Mouse (Mus musculus) heart, embryonic 12.5 days (tissue): ENCODE measurements around the gene Nup62. TPM values are rescaled to one million over a fixed set of nuclear protein-coding genes. Genes with fewer than 3 reads are reported as not detected.

Experiments used
- ATAC-seq: fragments of 200-750 bp; cut with Nextera tagmentation; 2 replicates; pipeline ENCODE4 v1.8.0; 2017; ENCODE audit warnings: moderate TSS enrichment, moderate library complexity; ENCODE audit not compliant: insufficient number of reproducible peaks, low FRiP score
- H3K27ac ChIP-seq: fragments of 300-500 bp; sonication (generic); 2 replicates; pipeline ENCODE4 v1.5.1; 2016; ENCODE audit warnings: mild to moderate bottlenecking, moderate library complexity; ENCODE audit not compliant: poor library complexity, severe bottlenecking
- H3K27me3 ChIP-seq: fragments of 300-500 bp; sonication (generic); replicated peaks from 2 replicates; pipeline ENCODE4 v1.6.1; 2016; ENCODE audit warnings: mild to moderate bottlenecking, moderate library complexity
- H3K36me3 ChIP-seq: fragments of 300-500 bp; sonication (generic); 2 replicates; pipeline ENCODE4 v1.6.1; 2016; ENCODE audit warnings: mild to moderate bottlenecking, moderate library complexity
- H3K4me1 ChIP-seq: fragments of 300-500 bp; sonication (generic); replicated peaks from 2 replicates; pipeline ENCODE4 v1.6.1; 2016; ENCODE audit warnings: mild to moderate bottlenecking
- H3K4me2 ChIP-seq: fragments of 300-500 bp; sonication (generic); 2 replicates; pipeline ENCODE4 v1.6.1; 2016; ENCODE audit warnings: mild to moderate bottlenecking, moderate library complexity
- H3K4me3 ChIP-seq: fragments of 300-500 bp; sonication (generic); 2 replicates; pipeline ENCODE4 v1.5.1; 2016; ENCODE audit warnings: mild to moderate bottlenecking
- H3K9ac ChIP-seq: fragments of 300-500 bp; sonication (generic); 2 replicates; pipeline ENCODE4 v1.6.1; 2016; ENCODE audit warnings: mild to moderate bottlenecking, moderate library complexity
- H3K9me3 ChIP-seq: fragments of 300-500 bp; sonication (generic); replicated peaks from 2 replicates; pipeline ENCODE4 v1.6.1; 2016; ENCODE audit warnings: mild to moderate bottlenecking, moderate library complexity
- WGBS: fragments of 180-500 bp; shearing (Covaris S2); methylation state at CpG from one replicate; pipeline ENCODE4 v1.1.7; 2016; 5-methylcytosine and 5-hydroxymethylcytosine counted together
- polyA plus RNA-seq: library from polyadenylated mRNA; unstranded; fragments of >200 nt; fragmentation: Nextera tagmentation; extraction: Ambion mirVana; gene quantifications from 2 replicates; pipeline ENCODE4 v1.2.1, GENCODE M21; 2016

Gene Nup62
- polyA plus RNA-seq, 1 experiment from 2014 or later = 90.9 TPM

DNA sequence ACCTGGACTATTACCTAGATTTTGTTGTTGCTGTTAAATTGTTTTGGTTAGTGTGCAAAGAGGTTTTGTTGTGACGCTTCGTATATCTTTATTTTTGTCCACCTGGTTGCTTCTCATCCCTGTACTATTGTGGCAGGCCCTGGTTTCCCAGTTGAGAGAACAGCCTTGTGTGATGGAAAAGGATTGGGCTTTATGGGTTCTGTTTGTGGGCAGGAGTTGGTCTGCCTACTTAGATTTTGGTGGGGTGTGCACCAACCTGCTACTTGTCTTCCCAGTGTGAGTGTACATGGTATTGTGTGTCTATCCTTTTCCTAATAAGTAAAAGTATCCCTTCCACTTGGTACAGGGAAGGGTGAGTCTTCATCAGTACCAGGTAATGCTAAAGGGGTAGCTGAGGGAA lies 3.5 kb downstream of the Nup62 start:
- Histone ChIP-seq H3K36me3 (0 out of 2 replicates have a peak, but pooled peaks cover 3% of the 10 kb centered on the region), H3K4me1 (peaks cover 77% of the 10 kb centered on the region), H3K4me3 (peak overlapping the region; percentile 24; the same call in 1 of the 2 replicates), H3K27ac (no peak overlapping the region), H3K4me2 (peak overlapping the region; percentile 89), H3K9ac (no peak overlapping the region), H3K9me3 (no peaks in the 10 kb centered on the region), H3K27me3 (no peaks in the 10 kb centered on the region)
- ATAC-seq = no peak
- WGBS = 90% methylated on average over 2 of the region's 2 CpGs

DNA sequence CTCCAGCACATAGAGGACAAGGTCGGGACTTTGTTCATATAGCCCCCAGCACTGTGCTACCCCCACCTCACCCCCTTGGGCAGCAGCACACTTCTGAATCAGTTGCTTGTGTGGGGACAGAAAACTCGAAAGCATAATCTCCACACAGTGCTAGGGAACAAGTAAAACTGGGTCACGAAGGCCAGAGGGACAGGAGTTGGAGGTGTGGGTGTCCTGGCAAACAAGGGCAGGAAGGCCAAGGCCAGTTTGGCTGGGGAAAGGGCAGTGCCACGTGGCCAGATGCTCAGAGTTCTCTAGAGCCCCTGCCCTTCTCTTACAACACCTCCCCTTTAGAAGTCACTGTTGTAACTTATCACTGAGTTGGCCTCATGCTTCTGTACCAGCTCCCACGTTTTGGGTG lies 4.0 kb downstream of the Nup62 start:
- no peak for ATAC-seq
- peaks cover 78% of the 10 kb centered on the region for H3K4me1 ChIP-seq
- H3K27me3 ChIP-seq = no peaks in the 10 kb centered on the region
- 0 out of 2 replicates have a peak overlapping the region, but pooled peaks have one; percentile 12 for H3K4me2 ChIP-seq
- H3K9me3 ChIP-seq = no peaks in the 10 kb centered on the region
- H3K27ac ChIP-seq = 0 out of 2 replicates have a peak overlapping the region, but pooled peaks have one; percentile 6
- H3K4me3 ChIP-seq = no peak overlapping the region
- WGBS = 55% methylated on average over 5 of the region's 5 CpGs
- H3K9ac ChIP-seq = peak overlapping the region; percentile 54; the same call in 1 of the 2 replicates
- H3K36me3 ChIP-seq = 0 out of 2 replicates have a peak, but pooled peaks cover 3% of the 10 kb centered on the region

DNA sequence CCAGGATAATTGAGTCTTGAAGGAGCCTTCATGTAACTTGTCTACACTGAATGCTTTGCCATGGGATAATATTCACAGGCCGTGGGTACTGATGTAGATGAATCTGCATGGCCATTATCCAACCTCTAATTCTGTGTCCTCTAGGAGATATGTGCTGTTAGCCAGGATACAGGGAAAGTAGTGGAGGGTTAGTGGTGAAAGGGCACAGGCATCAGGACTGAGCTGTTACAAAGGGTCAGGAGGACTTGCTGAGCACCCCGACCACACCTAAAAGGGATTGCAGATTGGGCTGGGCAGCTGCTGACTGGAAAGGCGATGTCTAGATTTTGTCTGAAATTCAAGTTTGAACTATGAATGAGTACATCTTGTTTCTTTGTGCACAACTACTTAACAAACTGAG lies 4.6 kb downstream of the Nup62 start:
- no peaks in the 10 kb centered on the region for H3K27me3 ChIP-seq
- peaks cover 77% of the 10 kb centered on the region for H3K4me1 ChIP-seq
- no peak for ATAC-seq
- no peak overlapping the region for H3K9ac ChIP-seq
- H3K27ac ChIP-seq = no peak overlapping the region
- H3K4me3 ChIP-seq = no peak overlapping the region
- 0 out of 2 replicates have a peak, but pooled peaks cover 3% of the 10 kb centered on the region for H3K36me3 ChIP-seq
- no peaks in the 10 kb centered on the region for H3K9me3 ChIP-seq
- H3K4me2 ChIP-seq = 0 out of 2 replicates have a peak overlapping the region, but pooled peaks have one; percentile 12
- WGBS = 76% methylated on average over 3 of the region's 3 CpGs

DNA sequence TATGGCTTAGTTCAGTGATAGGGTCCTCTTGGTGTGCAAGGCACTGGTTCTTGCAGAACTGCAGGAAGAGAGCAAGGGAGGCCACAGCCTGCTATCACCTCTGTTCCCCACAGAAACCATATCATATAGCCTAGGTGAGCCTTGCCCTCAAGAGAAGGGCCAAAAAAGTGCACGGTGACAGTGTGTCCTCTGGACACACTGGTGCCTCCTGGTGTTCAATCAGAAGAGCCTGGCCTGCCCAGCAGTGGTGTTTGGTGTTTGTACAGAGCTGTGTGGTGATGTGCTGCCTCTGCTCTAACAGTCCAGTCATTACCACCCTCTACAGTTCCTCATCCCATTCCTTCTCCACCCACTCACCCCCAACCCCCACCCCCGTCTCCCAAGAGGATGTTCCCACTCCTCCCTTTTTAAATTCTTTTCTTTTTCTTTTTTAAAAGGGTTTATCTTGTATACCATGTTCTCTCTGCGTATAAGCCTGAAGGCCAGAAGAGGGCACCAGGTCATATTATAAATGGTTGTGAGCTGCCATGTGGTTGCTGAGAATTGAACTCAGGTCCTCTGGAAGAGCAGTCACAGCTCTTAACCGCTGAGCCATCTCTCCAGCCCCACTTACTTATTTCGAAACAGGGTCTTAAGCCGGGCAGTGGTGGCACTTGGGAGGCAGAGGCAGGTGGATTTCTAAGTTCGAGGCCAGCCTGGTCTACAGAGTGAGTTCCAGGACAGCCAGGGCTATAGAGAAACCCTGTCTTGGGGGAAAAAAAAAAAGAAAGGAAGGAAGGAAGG lies 6.0 kb downstream of the Nup62 start:
- Histone ChIP-seq H3K4me2 (no peak overlapping the region), H3K27ac (no peak overlapping the region), H3K36me3 (0 out of 2 replicates have a peak, but pooled peaks cover 3% of the 10 kb centered on the region), H3K4me3 (no peak overlapping the region), H3K27me3 (no peaks in the 10 kb centered on the region), H3K9me3 (no peaks in the 10 kb centered on the region), H3K4me1 (peaks cover 89% of the 10 kb centered on the region), H3K9ac (no peak overlapping the region)
- WGBS = 81% methylated on average over 7 of the region's 7 CpGs
- ATAC-seq = no peak

DNA sequence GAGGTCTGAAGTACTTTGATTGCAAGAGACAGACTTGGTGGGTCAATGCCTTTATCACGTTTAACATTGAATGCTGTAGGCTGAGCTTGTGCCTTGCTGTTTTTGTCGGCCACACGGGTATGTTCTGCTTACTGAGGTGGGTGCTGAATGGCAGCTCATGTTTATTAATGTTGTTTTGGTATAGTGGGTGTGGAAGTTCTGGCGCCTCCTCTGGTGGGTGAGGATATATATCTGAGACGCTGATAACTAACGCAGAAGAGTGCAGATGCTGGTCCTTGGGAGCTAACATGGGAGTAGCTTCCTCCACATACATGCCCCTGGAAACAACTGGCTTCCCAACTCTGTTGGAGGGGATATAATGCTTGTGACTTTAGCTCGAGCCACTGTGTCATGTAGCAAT lies 7.5 kb downstream of the Nup62 start:
- no peaks in the 10 kb centered on the region for H3K9me3 ChIP-seq
- WGBS = 45% methylated on average over 7 of the region's 7 CpGs

DNA sequence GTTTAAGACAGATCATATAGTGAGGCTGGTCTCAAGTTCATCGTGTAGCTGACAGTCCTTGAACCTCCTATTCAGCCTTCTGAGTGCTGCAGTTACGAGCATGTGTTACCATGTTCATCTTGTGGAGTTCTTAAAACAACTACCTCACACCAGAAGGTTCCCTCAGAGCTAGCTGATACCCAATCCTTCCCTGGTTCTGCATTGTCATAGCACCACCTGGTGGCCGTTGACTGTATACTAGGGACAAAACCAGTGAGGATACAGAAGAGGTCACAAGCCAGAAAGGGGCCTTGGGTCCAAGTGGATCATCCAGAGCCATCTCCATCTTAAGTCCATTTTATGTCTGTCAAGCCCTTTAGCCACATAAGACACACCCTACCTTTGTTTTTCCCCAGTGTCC lies 9.0 kb downstream of the Nup62 start:
- H3K9ac ChIP-seq = no peak overlapping the region

More for the DNA sequence above, 7.5 kb downstream of the Nup62 start:
- Histone ChIP-seq H3K27me3 (no peaks in the 10 kb centered on the region), H3K9ac (0 out of 2 replicates have a peak overlapping the region, but pooled peaks have one; percentile 13), H3K4me2 (no peak overlapping the region), H3K27ac (no peak overlapping the region), H3K4me3 (no peak overlapping the region), H3K36me3 (peaks cover 8% of the 10 kb centered on the region), H3K4me1 (peaks cover 77% of the 10 kb centered on the region)
- no peak for ATAC-seq

DNA sequence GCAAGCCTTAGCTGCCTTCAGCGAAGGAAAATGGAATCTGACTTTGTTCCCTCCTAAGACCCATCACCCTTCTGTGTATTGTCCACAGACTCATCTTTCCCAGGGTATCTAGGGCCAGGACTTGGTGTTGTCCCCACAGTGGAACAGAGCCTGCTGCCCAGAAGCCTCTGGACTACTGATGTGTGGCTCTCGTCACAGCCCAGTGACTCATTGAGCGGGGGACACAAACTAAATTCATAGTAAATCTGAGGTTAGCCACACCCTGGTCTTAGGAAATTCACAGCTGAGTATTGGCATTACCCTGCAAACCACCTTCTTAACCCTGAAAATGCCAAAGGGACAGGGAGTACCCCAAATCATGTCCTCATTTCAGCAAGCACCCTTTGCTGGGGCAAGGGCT lies 10.9 kb downstream of the Nup62 start:
- peaks cover 41% of the 10 kb centered on the region for H3K36me3 ChIP-seq
- no peak overlapping the region for H3K4me3 ChIP-seq
- no peak overlapping the region for H3K9ac ChIP-seq
- H3K9me3 ChIP-seq = no peaks in the 10 kb centered on the region
- H3K27me3 ChIP-seq = no peaks in the 10 kb centered on the region
- H3K27ac ChIP-seq = no peak overlapping the region
- WGBS = 84% methylated on average over 3 of the region's 3 CpGs
- no peak for ATAC-seq
- peaks cover 46% of the 10 kb centered on the region for H3K4me1 ChIP-seq
- H3K4me2 ChIP-seq = no peak overlapping the region

More for the DNA sequence above, 9.0 kb downstream of the Nup62 start:
- 24% methylated on average over 3 of the region's 3 CpGs for WGBS
- no peaks in the 10 kb centered on the region for H3K27me3 ChIP-seq
- no peak overlapping the region for H3K27ac ChIP-seq
- no peak for ATAC-seq
- H3K36me3 ChIP-seq = peaks cover 22% of the 10 kb centered on the region
- H3K4me1 ChIP-seq = peaks cover 62% of the 10 kb centered on the region
- H3K4me2 ChIP-seq = no peak overlapping the region
- H3K4me3 ChIP-seq = no peak overlapping the region
- H3K9me3 ChIP-seq = no peaks in the 10 kb centered on the region

DNA sequence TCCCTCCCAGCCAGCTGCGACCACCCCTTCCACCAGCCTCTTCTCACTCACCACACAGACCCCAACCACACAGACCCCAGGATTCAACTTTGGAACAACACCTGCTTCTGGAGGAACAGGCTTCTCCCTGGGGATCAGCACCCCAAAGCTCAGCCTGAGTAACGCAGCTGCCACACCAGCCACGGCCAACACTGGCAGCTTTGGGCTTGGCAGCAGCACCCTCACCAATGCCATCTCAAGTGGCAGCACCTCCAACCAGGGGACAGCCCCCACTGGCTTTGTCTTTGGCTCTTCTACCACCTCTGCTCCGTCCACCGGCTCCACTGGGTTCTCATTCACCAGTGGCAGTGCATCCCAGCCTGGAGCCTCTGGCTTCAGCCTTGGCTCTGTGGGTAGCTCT lies 12.8 kb downstream of the Nup62 start:
- Histone ChIP-seq H3K27me3 (no peaks in the 10 kb centered on the region), H3K9me3 (no peaks in the 10 kb centered on the region), H3K27ac (no peak overlapping the region), H3K4me2 (no peak overlapping the region), H3K36me3 (peaks cover 43% of the 10 kb centered on the region), H3K4me1 (peaks cover 30% of the 10 kb centered on the region), H3K9ac (no peak overlapping the region), H3K4me3 (no peak overlapping the region)
- 94% methylated on average over 5 of the region's 5 CpGs for WGBS
- no peak for ATAC-seq

DNA sequence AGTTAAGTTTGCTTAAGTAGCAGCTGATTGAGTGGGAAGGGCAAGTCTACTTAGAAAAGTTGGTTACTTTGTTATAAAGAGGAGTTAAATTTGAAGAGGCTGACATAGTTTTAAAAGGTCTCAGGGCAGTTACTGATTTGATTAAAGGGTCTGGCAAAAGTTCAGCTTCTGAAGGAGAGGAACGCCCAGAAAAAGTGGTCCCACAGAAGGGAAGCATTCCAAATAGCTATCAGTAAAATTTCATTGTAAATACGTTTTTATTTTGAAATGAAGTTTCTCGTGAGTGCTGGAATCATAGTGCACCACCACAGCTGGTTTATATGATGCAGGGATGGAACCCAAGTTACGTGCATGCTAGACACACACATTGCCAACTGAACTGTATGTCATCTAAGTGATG lies 16.9 kb downstream of the Nup62 start:
- H3K27me3 ChIP-seq = no peaks in the 10 kb centered on the region; the same call in 1 of the 2 replicates
- H3K4me3 ChIP-seq = no peak overlapping the region
- H3K4me1 ChIP-seq = 0 out of 2 replicates have a peak, but pooled peaks cover 3% of the 10 kb centered on the region
- no peak overlapping the region for H3K4me2 ChIP-seq
- 76% methylated on average over 4 of the region's 4 CpGs for WGBS
- ATAC-seq = no peak
- H3K9ac ChIP-seq = no peak overlapping the region
- no peaks in the 10 kb centered on the region for H3K9me3 ChIP-seq
- no peak overlapping the region for H3K27ac ChIP-seq
- H3K36me3 ChIP-seq = peaks cover 43% of the 10 kb centered on the region

DNA sequence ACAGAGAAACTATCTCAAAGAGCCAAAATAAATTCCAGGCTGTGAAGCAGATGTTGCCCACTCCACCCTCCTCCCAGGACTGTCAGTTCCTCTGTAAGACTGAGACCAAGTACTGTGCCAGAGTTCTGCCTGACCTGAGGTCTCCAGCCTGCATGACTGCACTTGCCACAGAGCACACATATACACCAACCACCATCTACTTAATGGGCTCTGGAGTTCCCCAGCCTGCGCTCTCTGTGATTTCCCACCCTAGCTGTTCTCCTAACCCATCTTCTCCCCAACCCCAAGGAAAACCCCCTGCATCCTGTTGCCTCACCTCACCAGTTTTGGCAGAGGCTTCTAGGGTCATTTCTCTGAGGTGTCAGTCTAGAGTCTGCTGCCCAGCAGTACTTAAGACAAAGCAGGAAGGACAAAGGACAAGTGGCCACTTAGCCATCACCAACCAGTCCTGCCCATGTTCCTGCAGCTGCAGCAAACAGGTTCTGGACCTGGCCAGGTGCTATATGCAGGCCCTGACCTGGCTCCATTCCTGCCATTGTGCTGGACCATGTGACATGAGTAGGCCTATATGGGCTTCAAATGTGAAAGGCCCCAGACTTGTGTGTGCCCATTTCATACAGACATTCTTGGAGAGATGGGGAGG lies 19.6 kb downstream of the Nup62 start:
- no peak overlapping the region for H3K4me2 ChIP-seq
- no peak overlapping the region for H3K4me3 ChIP-seq
- peaks cover 21% of the 10 kb centered on the region for H3K27me3 ChIP-seq
- no peak overlapping the region for H3K27ac ChIP-seq
- no peaks in the 10 kb centered on the region for H3K9me3 ChIP-seq
- WGBS = 85% methylated on average over 1 of the region's 1 CpGs
- H3K36me3 ChIP-seq = peaks cover 21% of the 10 kb centered on the region
- peaks cover 20% of the 10 kb centered on the region for H3K4me1 ChIP-seq
- no peak overlapping the region for H3K9ac ChIP-seq
- ATAC-seq = no peak

DNA sequence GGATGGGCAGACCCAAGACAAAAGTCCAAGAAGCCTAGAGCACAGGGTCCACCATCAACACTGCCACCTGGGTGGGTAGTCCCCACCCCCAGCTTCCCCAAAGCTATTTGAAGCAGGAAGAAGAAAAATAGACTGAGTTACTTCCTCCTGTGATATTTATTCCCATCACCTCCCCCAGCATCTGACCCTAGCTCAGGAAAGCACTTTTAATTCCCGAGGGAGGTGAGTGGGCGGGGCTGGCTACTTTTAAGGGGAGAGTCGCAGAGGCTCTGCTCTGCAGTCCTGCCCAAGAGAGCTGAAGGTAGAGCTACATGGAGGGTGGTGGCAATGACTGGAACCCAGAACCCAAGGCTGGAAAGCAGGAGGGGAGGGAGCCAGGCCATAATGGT lies 20.1 kb downstream of the Nup62 start:
- Histone ChIP-seq H3K27me3 (peaks cover 26% of the 10 kb centered on the region), H3K4me1 (peaks cover 19% of the 10 kb centered on the region), H3K9me3 (no peaks in the 10 kb centered on the region), H3K27ac (no peak overlapping the region), H3K36me3 (peaks cover 21% of the 10 kb centered on the region), H3K4me2 (no peak overlapping the region), H3K9ac (no peak overlapping the region), H3K4me3 (no peak overlapping the region)
- no peak for ATAC-seq
- 44% methylated on average over 3 of the region's 3 CpGs for WGBS
